Mouse (Mus musculus): ENCODE measurements around the gene Trnt1.
A peak's percentile ranks its signal among the peaks of the same experiment; 100 is the strongest.

Gene Trnt1

DNA sequence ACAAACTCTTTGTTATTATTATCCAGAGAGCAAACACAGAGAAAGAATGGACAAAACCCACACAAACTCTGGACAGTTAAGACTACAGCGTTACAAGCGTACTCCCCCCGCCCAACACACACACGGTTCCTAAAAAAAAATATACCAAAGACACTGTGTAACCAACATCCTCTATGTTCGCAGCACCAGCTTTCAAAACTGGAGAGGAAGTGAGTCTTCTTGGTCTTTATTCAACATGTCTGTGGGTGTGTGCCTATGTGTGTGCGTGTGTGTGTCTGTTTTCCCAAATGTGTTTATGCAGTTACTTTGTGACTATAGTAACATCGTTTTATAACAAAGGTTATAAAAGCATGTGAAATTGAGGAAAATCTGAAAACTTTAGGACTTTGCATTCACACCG, 22.5 kb downstream of the Trnt1 start:
- DNase-seq = no peak

DNA sequence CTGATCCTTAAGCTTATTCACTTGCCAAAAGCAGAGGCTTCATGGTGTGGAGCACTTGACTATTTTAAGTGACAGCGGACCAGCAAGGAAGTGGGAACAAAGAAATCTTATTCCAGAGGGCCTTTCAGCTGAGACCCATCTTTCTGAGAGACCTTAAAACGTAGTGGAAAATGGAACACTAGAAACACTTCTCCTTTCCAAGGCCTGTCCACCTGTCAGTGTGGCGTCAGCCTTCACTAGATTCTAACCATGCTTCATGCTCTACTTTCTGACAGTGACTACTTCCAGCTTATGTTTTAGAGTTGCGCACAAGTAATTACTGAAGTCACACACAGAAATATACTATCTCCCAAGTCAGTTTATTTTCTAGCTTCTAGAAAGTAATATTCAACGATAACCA, 23.6 kb downstream of the Trnt1 start:
- DNase-seq = no peak

- DNase-seq = no peak
Measured at GRCm38 (mm10) chr6:106793088-106793487, 24.2 kb downstream of the Trnt1 start.

GRCm38 (mm10) chr6:106793621-106794020, 24.7 kb downstream of the Trnt1 start:
- DNase-seq = no peak

DNA sequence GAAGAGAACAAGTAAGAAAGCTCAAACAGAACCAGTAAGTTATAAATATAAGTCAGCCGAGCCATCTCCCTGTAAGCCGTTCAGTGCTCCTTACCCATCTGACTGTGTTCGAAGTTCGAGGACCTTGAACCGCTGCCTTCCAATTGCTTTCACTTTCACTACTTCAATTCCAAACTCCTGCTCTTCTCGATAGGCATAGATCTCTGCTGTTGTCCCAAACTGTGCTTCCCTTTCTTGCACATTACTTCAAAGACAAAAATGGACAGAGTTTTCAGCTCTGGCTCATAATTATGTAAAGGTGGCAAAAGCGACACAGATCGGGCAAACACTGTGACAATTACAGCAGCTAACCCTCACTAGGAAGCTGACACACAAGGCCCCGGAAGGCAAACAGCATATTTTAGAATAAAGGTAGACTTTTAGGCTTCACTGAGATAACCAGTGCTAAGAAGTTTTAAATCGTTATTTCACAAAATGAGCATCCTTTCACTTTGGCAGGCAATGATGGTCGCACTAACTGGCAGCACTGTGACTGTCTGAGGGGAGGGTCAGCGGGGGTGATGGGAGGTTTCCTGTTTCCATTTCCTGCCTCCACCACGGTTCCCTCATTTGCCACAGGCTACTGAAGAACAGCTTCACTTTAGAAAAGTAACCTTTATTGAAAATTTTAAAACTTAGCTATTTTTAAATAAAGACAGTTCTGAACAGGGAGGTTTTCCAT, 25.3 kb downstream of the Trnt1 start:
- no peak for DNase-seq

GRCm38 (mm10) chr6:106799333-106800226, 30.7 kb downstream of the Trnt1 start, which contains the start of gene Crbn:
Gene Crbn (minus strand): TSS chr6:106800077.
- DNase-seq = peak; percentile 97

- no peak for DNase-seq
Measured at GRCm38 (mm10) chr6:106800227-106800557, 31.3 kb downstream of the Trnt1 start.

DNA sequence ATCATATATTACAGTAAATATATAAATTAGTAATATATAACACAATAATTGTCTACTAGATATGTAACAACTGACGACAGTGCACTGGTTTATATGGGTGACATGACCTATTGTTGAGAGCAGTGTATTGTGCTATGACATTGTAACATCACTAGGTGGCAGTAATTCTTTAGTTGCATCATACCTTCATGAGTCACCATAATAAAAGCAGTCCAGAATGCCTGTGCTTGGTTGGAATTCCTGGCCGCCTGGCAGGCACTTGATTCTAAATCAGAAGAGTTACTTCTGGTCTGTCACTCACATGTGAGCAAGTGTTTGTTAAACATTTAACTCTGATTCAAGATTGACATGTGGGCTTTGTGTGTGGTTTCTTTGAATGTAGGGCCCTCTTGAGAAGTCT, 36.0 kb downstream of the Trnt1 start:
- DNase-seq = no peak

DNA sequence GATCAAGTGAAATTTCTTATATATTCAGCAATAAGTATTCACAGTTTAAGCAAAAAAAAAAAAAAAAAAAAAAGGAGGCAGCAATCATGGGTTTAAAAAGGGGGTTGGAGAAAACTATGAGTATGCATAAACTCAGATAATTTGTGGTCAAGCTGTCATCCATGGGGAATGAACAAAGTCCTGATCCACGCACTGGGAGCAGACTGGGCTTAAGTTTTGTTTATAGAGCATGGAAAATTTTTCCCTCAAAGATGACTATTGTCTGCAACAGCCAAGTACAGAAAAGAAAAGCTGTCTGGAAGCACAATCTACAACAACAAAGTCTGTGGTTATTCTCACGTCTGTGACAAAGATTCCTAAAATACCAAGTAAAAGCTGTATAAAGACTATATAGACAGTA, 40.2 kb downstream of the Trnt1 start:
- DNase-seq = no peak

- DNase-seq = no peak
Measured at GRCm38 (mm10) chr6:106810686-106811085, 41.8 kb downstream of the Trnt1 start.

DNA sequence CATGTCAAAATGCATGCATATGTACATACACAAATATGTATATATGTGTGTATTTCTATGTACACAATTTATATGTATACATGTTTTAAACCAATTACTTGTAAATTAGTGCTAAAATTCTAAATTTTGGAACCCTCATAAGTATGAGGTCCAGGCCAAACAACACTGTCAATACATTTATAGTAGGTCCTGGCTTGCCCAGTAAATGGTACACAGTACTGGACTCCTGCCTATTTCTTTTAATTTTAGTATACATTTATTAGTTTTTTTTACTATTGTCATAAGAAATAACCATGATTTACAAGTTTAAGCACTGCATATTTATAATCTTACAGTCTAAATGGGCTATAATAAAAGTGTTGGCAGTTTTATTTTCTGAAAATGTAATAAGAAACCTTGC, 50.3 kb downstream of the Trnt1 start:
- no peak for DNase-seq

DNA sequence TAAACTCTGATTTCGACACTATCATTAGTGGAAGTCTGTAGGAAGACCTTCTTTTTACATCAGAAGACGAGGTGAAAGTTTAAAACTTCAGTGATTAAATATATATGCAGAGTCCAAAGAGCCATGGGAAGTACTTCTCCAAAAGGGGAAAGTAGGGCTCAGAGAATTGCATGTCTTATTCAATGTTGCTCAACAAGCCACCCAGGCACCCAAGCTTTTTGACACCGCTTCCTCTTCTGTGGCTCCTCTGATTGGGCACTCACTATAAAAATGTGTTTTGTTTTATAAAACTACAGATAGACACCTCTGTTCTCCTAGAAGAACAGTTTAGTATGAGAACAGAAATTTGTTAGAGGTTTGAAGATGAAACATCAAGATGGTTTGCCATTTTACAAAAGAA, 51.0 kb downstream of the Trnt1 start:
- DNase-seq = no peak

DNA sequence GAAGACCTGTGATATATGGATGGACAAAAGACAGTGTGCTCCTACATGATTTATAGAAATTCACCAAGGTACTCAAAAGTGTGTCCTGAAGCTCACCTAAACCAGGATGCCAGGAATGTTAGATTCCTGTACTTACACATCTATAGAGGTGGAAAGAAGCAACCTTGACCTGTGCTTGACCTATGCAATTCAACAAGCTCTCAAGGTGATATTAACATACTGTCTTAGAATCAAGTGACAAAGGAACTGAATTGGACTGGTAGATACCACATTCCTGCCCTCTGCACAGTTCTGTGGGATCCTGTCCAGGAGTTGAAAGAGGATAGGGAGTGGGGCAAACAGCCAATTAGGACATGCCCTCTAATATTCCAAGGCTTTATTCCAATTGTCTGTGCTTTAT, 51.6 kb downstream of the Trnt1 start:
- no peak for DNase-seq

DNA sequence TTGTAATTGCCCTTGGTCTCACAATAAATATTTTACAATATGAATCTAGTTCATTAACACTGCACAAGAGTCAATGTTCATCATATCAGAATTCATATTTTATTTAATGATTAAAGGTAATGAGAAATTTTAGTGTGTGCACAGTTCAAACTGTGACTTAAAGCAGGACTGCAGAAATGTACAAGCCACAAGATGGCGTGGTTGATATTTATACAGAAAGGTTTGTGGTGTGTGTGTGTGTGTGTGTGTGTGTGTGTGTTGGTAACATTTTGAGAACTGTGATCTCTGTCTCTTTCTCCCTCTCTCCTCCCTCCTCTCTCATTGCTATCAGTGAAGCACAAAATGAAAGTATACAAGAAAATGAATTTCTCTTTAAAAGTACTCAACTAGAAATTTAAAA, 53.4 kb downstream of the Trnt1 start:
- DNase-seq = no peak
